Mouse (Mus musculus): Measurements from ENCODE around the gene Olfr573-ps1. TPM values are rescaled to one million over a fixed set of nuclear protein-coding genes. Genes with fewer than 3 reads are reported as not detected.

Gene Olfr573-ps1
- polyA plus RNA-seq (2015; fragmentation: Nextera tagmentation; extraction: Ambion mirVana) = not detected in 2 replicates

- Histone ChIP-seq H3K27ac (no peak within 1 kb of the TSS), H3K27me3 (no peaks in the 10 kb centered on the region), H3K4me2 (no peak within 1 kb of the TSS), H3K9ac (no peak within 1 kb of the TSS), H3K9me3 (replicated peaks) (no peaks in the 10 kb centered on the region), H3K4me1 (no peaks in the 10 kb centered on the region), H3K36me3 (no peaks in the 10 kb centered on the region), H3K4me3 (replicated peaks) (no peak within 1 kb of the TSS)
- 89% methylated on average over 2 of the region's 2 CpGs for WGBS
- ATAC-seq (replicated peaks; ENCODE audit: low FRiP score) = no peak
Measured at GRCm38 (mm10) chr7:102942475-102942874, at the start of gene Olfr573-ps1. TSS of gene Olfr573-ps1 (minus strand) at chr7:102942575.

DNA sequence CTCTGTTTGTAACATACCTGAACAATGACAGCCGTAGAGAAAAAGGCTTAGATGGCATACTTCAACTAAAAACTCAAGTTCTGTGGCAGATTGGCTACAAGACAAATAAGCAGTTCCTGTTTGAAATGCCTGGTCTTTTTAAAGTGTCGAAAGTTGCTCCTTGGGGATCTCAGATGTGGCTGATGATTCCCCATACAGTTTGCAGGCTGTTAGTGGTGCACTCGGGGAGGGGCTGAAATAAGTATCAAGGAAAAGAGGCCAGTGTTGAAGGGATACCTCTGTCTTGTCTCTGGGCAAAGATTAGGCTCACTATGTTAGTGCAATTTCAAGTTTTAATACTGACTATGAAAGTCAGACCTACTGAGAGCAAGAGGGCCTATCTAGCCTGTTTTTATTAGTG lies 46.8 kb upstream of the Olfr573-ps1 start, which contains the start of gene Olfr578:
Gene Olfr578, minus strand, starts transcription at position 101 of the 400 bp plus-strand sequence.
- Histone ChIP-seq H3K4me2 (no peak within 1 kb of the TSS), H3K27ac (no peak within 1 kb of the TSS), H3K9ac (no peak within 1 kb of the TSS), H3K27me3 (no peaks in the 10 kb centered on the region), H3K4me3 (replicated peaks) (no peak within 1 kb of the TSS), H3K9me3 (replicated peaks) (no peaks in the 10 kb centered on the region), H3K4me1 (no peaks in the 10 kb centered on the region), H3K36me3 (no peaks in the 10 kb centered on the region)
- ATAC-seq (replicated peaks; ENCODE audit: low FRiP score) = no peak
- 77% methylated on average over 3 of the region's 3 CpGs for WGBS

DNA sequence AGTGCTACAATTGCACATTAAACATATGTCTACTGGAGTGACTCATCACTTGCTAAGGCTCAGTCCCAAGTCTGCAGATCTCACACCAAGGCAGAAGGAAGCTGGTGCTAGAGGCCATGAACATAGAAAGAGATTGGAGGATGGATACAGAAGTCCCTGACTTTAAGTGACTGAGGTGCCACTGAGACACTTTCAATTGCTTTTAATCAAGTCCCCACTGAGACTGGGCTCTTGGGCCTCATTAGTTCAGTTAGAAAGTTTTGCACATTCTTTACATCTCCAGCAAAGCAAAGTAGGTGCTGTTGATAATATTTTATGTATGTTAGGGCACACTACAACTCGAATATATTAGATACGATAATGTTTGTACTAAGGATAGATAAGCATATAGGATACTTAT lies 33.5 kb upstream of the Olfr573-ps1 start, which contains the start of gene Olfr577:
Gene Olfr577, minus strand, starts transcription at position 101 of the 400 bp plus-strand sequence.
- no peaks in the 10 kb centered on the region for H3K4me1 ChIP-seq

GRCm38 (mm10) chr7:102974399-102974798 lies 32.0 kb upstream of the Olfr573-ps1 start:
- Histone ChIP-seq H3K9ac (no peak overlapping the region), H3K36me3 (no peaks in the 10 kb centered on the region), H3K4me3 (replicated peaks) (no peak overlapping the region), H3K27ac (no peak overlapping the region), H3K27me3 (no peaks in the 10 kb centered on the region), H3K4me2 (no peak overlapping the region), H3K4me1 (no peaks in the 10 kb centered on the region), H3K9me3 (replicated peaks) (no peaks in the 10 kb centered on the region)
- no peak for ATAC-seq (replicated peaks; ENCODE audit: low FRiP score)
- 46% methylated on average over 1 of the region's 1 CpGs for WGBS

More for the DNA sequence above, 33.5 kb upstream of the Olfr573-ps1 start, which contains the start of gene Olfr577:
- Histone ChIP-seq H3K4me3 (replicated peaks) (no peak within 1 kb of the TSS), H3K9ac (no peak within 1 kb of the TSS), H3K9me3 (replicated peaks) (no peaks in the 10 kb centered on the region), H3K27me3 (no peaks in the 10 kb centered on the region), H3K27ac (no peak within 1 kb of the TSS), H3K36me3 (no peaks in the 10 kb centered on the region), H3K4me2 (no peak within 1 kb of the TSS)
- WGBS = 79% methylated on average over 2 of the region's 2 CpGs
- ATAC-seq (replicated peaks; ENCODE audit: low FRiP score) = no peak

DNA sequence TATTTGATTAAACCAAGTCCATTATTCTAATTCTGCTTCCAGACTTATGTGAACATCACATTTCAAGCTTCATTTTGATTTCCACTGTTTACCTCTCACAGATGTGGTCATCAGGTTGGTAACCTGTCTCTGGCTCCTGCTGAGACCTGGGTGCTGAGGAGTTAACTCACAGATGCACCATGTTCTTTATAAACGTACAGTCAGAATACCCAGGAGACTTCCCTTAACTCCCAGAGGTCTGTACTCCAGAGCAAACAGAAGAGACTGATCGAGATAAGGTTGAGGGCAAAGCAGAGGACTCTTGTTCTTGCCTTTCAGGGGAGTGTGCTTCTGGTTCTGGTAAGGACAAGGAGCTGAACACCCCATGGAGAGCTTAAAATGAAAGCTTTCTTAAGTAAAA lies 20.0 kb upstream of the Olfr573-ps1 start, which contains the start of gene Olfr576:
Gene Olfr576, plus strand, starts transcription at position 301 of the 400 bp plus-strand sequence.
- H3K4me3 ChIP-seq (replicated peaks) = no peak within 1 kb of the TSS
- no peaks in the 10 kb centered on the region for H3K27me3 ChIP-seq
- no peak for ATAC-seq (replicated peaks; ENCODE audit: low FRiP score)
- H3K36me3 ChIP-seq = no peaks in the 10 kb centered on the region
- H3K9ac ChIP-seq = no peak within 1 kb of the TSS
- H3K27ac ChIP-seq = no peak within 1 kb of the TSS
- no peak within 1 kb of the TSS for H3K4me2 ChIP-seq
- no peaks in the 10 kb centered on the region for H3K9me3 ChIP-seq (replicated peaks)
- WGBS = 49% methylated on average over 2 of the region's 2 CpGs
- no peaks in the 10 kb centered on the region for H3K4me1 ChIP-seq

GRCm38 (mm10) chr7:102958593-102958992 lies 16.2 kb upstream of the Olfr573-ps1 start, which contains the start of gene Olfr575:
TSS of gene Olfr575 (minus strand) at chr7:102958775.
- ATAC-seq (replicated peaks; ENCODE audit: low FRiP score) = no peak
- Histone ChIP-seq H3K4me3 (replicated peaks) (no peak within 1 kb of the TSS), H3K27ac (no peak within 1 kb of the TSS), H3K9me3 (replicated peaks) (no peaks in the 10 kb centered on the region), H3K36me3 (no peaks in the 10 kb centered on the region), H3K27me3 (no peaks in the 10 kb centered on the region), H3K4me2 (no peak within 1 kb of the TSS), H3K9ac (no peak within 1 kb of the TSS), H3K4me1 (no peaks in the 10 kb centered on the region)
- WGBS = 66% methylated on average over 1 of the region's 1 CpGs

- no peak for ATAC-seq (replicated peaks; ENCODE audit: low FRiP score)
- Histone ChIP-seq H3K27me3 (no peaks in the 10 kb centered on the region), H3K9me3 (replicated peaks) (no peaks in the 10 kb centered on the region), H3K4me1 (no peaks in the 10 kb centered on the region), H3K4me2 (no peak overlapping the region), H3K27ac (no peak overlapping the region), H3K36me3 (no peaks in the 10 kb centered on the region), H3K4me3 (replicated peaks) (no peak overlapping the region), H3K9ac (no peak overlapping the region)
- 63% methylated on average over 3 of the region's 3 CpGs for WGBS
Measured at GRCm38 (mm10) chr7:102958137-102958536, 15.8 kb upstream of the Olfr573-ps1 start.

- Histone ChIP-seq H3K9me3 (replicated peaks) (no peaks in the 10 kb centered on the region), H3K36me3 (no peaks in the 10 kb centered on the region), H3K4me3 (replicated peaks) (no peak overlapping the region), H3K4me1 (no peaks in the 10 kb centered on the region; the same call in 1 of the 2 replicates), H3K27ac (no peak overlapping the region), H3K9ac (no peak overlapping the region), H3K4me2 (no peak overlapping the region), H3K27me3 (no peaks in the 10 kb centered on the region)
- 57% methylated on average over 1 of the region's 1 CpGs for WGBS
- peak; percentile 64 for ATAC-seq (replicated peaks; ENCODE audit: low FRiP score)
Measured at GRCm38 (mm10) chr7:102950732-102951131, 8.4 kb upstream of the Olfr573-ps1 start.

GRCm38 (mm10) chr7:102948167-102948566 lies 5.8 kb upstream of the Olfr573-ps1 start, which contains the start of gene Olfr574:
TSS of gene Olfr574 (plus strand) at chr7:102948467.
- Histone ChIP-seq H3K9ac (no peak within 1 kb of the TSS), H3K9me3 (replicated peaks) (no peaks in the 10 kb centered on the region), H3K27me3 (no peaks in the 10 kb centered on the region), H3K4me1 (no peaks in the 10 kb centered on the region; the same call in 1 of the 2 replicates), H3K36me3 (no peaks in the 10 kb centered on the region), H3K4me3 (replicated peaks) (no peak within 1 kb of the TSS), H3K4me2 (no peak within 1 kb of the TSS), H3K27ac (no peak within 1 kb of the TSS)
- WGBS = 88% methylated on average over 1 of the region's 1 CpGs
- no peak for ATAC-seq (replicated peaks; ENCODE audit: low FRiP score)

DNA sequence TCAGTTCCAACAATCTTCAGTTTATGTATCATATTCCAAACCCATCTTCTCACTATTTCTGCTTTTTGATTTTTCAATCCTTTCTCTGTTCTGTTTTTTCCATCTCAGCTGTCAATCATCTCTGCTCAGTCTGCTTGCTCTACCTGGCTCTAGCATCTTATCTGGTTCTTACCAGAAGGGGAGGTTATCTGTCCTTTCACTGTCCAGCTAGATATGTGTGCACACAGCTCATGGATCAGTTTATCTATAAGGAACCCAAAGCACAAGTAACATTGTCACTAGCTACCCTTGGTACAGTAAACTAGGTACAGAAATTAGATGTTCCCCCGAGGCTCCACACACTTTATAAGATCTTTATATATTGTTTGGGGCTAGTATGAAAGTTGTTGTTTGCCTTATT lies 1.0 kb upstream of the Olfr573-ps1 start:
- no peak for ATAC-seq (replicated peaks; ENCODE audit: low FRiP score)
- Histone ChIP-seq H3K4me1 (no peaks in the 10 kb centered on the region), H3K9me3 (replicated peaks) (no peaks in the 10 kb centered on the region), H3K9ac (no peak overlapping the region), H3K4me3 (replicated peaks) (no peak overlapping the region), H3K27ac (no peak overlapping the region), H3K4me2 (no peak overlapping the region), H3K36me3 (no peaks in the 10 kb centered on the region), H3K27me3 (no peaks in the 10 kb centered on the region)
- WGBS = 85% methylated on average over 1 of the region's 1 CpGs

DNA sequence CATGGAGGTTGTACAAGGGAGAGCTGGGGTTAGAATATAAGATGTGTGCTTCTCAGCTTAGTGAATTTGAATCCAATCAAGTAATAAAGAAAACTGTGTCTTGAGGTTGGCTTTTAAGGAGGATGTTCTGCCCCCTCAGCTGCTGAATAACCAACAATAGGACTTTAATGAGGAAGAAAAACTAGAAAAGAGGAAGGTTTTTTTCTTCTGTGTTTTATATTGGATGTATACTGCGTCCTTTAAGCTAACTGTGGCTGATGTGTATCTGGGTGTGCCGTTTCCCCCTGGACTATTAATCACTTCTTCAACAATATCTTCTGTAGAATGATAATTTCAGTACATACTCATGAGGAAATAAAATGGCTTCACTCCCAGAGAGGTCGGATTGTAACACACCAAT lies 15.3 kb downstream of the Olfr573-ps1 start:
- WGBS = 78% methylated on average over 3 of the region's 3 CpGs
- H3K4me3 ChIP-seq (replicated peaks) = no peak overlapping the region
- no peak overlapping the region for H3K27ac ChIP-seq
- no peaks in the 10 kb centered on the region for H3K4me1 ChIP-seq
- H3K4me2 ChIP-seq = no peak overlapping the region
- H3K9ac ChIP-seq = no peak overlapping the region
- no peaks in the 10 kb centered on the region for H3K27me3 ChIP-seq
- no peak for ATAC-seq (replicated peaks; ENCODE audit: low FRiP score)
- no peaks in the 10 kb centered on the region for H3K9me3 ChIP-seq (replicated peaks)
- no peaks in the 10 kb centered on the region for H3K36me3 ChIP-seq

GRCm38 (mm10) chr7:102924109-102924508 lies 18.3 kb downstream of the Olfr573-ps1 start, which contains the start of gene Olfr572:
TSS of gene Olfr572 (plus strand) at chr7:102924409.
- WGBS = 56% methylated on average over 1 of the region's 1 CpGs
- H3K36me3 ChIP-seq = no peaks in the 10 kb centered on the region
- no peak within 1 kb of the TSS for H3K4me3 ChIP-seq (replicated peaks)
- H3K4me1 ChIP-seq = no peaks in the 10 kb centered on the region
- H3K27ac ChIP-seq = no peak within 1 kb of the TSS
- no peaks in the 10 kb centered on the region for H3K9me3 ChIP-seq (replicated peaks)
- H3K9ac ChIP-seq = no peak within 1 kb of the TSS
- no peak within 1 kb of the TSS for H3K4me2 ChIP-seq
- H3K27me3 ChIP-seq = no peaks in the 10 kb centered on the region
- ATAC-seq (replicated peaks; ENCODE audit: low FRiP score) = no peak

DNA sequence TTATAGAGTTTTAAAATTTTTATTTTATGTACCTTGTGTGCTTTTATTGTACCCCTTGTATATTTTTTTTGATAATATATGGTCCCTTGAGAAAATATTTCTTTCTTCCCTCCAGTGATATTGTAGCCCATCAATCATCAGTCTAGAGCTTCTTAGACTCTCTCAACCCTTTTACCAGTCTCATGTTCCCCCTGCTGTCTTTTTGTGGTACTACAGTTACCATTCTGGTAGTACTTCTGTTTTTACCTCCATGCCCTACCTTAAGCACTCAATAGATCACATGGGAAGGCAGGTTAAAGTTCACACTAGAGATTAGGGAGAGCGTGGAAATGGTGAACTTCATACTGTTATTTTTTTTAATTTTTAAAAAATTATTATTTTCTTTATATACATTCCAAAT lies 22.7 kb downstream of the Olfr573-ps1 start:
- Histone ChIP-seq H3K27ac (no peak overlapping the region), H3K9me3 (replicated peaks) (no peaks in the 10 kb centered on the region), H3K4me1 (no peaks in the 10 kb centered on the region), H3K36me3 (no peaks in the 10 kb centered on the region), H3K27me3 (no peaks in the 10 kb centered on the region), H3K4me3 (replicated peaks) (no peak overlapping the region), H3K4me2 (no peak overlapping the region), H3K9ac (no peak overlapping the region)
- peak; percentile 69; the same call in 1 of the 2 replicates for ATAC-seq (replicated peaks; ENCODE audit: low FRiP score)
- WGBS = 12% methylated on average over 1 of the region's 1 CpGs

All from kidney, embryonic 15.5 days (tissue).